Mouse (Mus musculus) C2C12 (cell line): ENCODE results near the gene Ccdc96. TPM values are rescaled to one million over a fixed set of nuclear protein-coding genes. Genes with fewer than 3 reads are reported as not detected.

Source experiments
- H3K27me3 ChIP-seq: one replicate; pipeline ENCODE4 v1.6.1; 2011; ENCODE audit not compliant: control insufficient read depth, insufficient read depth, insufficient read length
- H3K36me3 ChIP-seq: one replicate; pipeline ENCODE4 v1.6.1; 2011; ENCODE audit not compliant: control insufficient read depth, insufficient read depth
- H3K4me3 ChIP-seq: one replicate; pipeline ENCODE4 v1.5.1; 2011; ENCODE audit warnings: mild to moderate bottlenecking, control low read depth; ENCODE audit not compliant: poor library complexity, insufficient read depth, severe bottlenecking
- H3K79me2 ChIP-seq: one replicate; pipeline ENCODE4 v1.6.1; 2011; ENCODE audit not compliant: control insufficient read depth, insufficient read depth
- H3K79me3 ChIP-seq: one replicate; pipeline ENCODE4 v1.6.1; 2011; ENCODE audit warnings: low read depth, control low read depth
- H3ac ChIP-seq: one replicate; pipeline ENCODE3; 2011; ENCODE audit warnings: low read depth; ENCODE audit not compliant: control insufficient read depth, insufficient read length
- CEBPB ChIP-seq: IDR thresholded peaks from one replicate; pipeline ENCODE4 v1.6.1; 2011; ENCODE audit warnings: low read depth, mild to moderate bottlenecking, control low read depth, moderate library complexity
- CTCF ChIP-seq: IDR thresholded peaks from one replicate; pipeline ENCODE4 v1.5.1; 2011; ENCODE audit not compliant: control insufficient read depth, insufficient read depth, insufficient read length
- FOSL1 ChIP-seq: IDR thresholded peaks from one replicate; pipeline ENCODE4 v1.8.0; 2011; ENCODE audit warnings: mild to moderate bottlenecking, low read length; ENCODE audit not compliant: poor library complexity, insufficient read depth, severe bottlenecking
- MAX ChIP-seq: IDR thresholded peaks from one replicate; pipeline ENCODE4 v1.6.1; 2011; ENCODE audit warnings: mild to moderate bottlenecking, control low read depth
- MYOD1 ChIP-seq: IDR thresholded peaks from one replicate; pipeline ENCODE4 v1.6.1; 2011; ENCODE audit warnings: low read depth; ENCODE audit not compliant: control insufficient read depth, insufficient read length
- MYOG ChIP-seq: IDR thresholded peaks from one replicate; pipeline ENCODE4 v1.6.1; 2011; ENCODE audit not compliant: control insufficient read depth, insufficient read length; ENCODE audit errors: extremely low read depth
- USF1 ChIP-seq: IDR thresholded peaks from one replicate; pipeline ENCODE4 v1.6.1; 2011; ENCODE audit warnings: low read depth, mild to moderate bottlenecking, control low read depth, moderate library complexity
- polyA plus RNA-seq: library from polyadenylated mRNA; unstranded; fragments of >200 nt; fragmentation: generic; extraction: Trizol; gene quantifications from one replicate; pipeline ENCODE4 v1.2.1, GENCODE M21; 2012; ENCODE audit warnings: missing spikeins

Gene Ccdc96
- polyA plus RNA-seq, 1 experiment, result 0.42 TPM

DNA sequence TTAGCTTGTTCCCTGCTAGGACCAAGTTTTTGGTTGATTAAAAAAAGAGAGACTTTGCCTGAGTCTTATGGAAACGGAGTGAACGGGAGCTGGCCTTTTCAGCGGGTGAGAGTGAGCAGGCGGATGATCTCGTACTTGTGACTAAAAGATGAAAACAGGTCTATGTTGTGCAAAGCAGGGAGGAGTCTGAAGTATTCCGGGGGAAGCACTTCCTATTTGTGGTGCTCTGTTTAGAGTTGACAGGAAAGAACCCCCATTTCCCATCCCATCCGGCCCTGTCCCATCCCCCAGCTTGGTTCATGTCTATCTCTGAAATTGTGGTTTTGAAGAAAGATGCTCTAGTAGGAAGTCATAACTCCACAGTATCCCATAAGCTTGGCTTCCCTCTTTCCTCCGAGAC, 18.5 kb upstream of the Ccdc96 start:
- Histone ChIP-seq H3K4me3 (peak overlapping the region; percentile 97), H3K27me3 (no peaks in the 10 kb centered on the region), H3K36me3 (peaks cover 24% of the 10 kb centered on the region), H3K79me3 (peaks cover 40% of the 10 kb centered on the region), H3ac (peak overlapping the region; percentile 40), H3K79me2 (peaks cover 62% of the 10 kb centered on the region)
- TF ChIP-seq CTCF (no peak), MYOD1 (no peak), USF1 (no peak), CEBPB (no peak), MYOG (no peak), MAX (no peak), FOSL1 (no peak)

DNA sequence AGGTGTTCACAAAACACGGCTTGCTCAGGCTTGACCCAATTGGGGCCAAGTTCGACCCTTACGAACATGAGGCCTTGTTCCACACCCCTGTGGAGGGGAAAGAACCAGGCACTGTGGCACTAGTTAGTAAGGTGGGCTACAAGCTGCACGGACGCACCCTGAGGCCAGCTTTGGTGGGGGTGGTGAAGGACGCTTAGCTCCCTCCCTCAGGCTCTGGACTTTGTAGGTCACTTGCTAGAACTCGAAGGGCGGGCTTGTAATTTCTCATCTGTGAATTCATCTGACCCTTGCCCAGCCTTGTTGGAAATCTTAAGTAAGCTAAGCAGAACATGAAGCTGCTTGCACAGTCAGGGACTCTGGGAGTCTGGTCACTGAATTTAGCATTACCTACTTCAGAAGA, 13.2 kb upstream of the Ccdc96 start:
- Histone ChIP-seq H3K36me3 (peaks cover 65% of the 10 kb centered on the region), H3K4me3 (no peak overlapping the region), H3K79me3 (peaks cover 29% of the 10 kb centered on the region), H3K27me3 (no peaks in the 10 kb centered on the region), H3K79me2 (peaks cover 55% of the 10 kb centered on the region), H3ac (no peak overlapping the region)
- TF ChIP-seq CEBPB (no peak), CTCF (no peak), FOSL1 (no peak), MYOG (no peak), USF1 (no peak), MAX (no peak), MYOD1 (no peak)

- peaks cover 53% of the 10 kb centered on the region for H3K79me2 ChIP-seq
- H3K27me3 ChIP-seq, result no peaks in the 10 kb centered on the region
- H3K4me3 ChIP-seq, result no peak overlapping the region
- H3K79me3 ChIP-seq, result peaks cover 16% of the 10 kb centered on the region
- TF ChIP-seq MYOG (no peak), CTCF (no peak), MAX (no peak), FOSL1 (no peak), MYOD1 (no peak), USF1 (no peak), CEBPB (no peak)
- peaks cover 66% of the 10 kb centered on the region for H3K36me3 ChIP-seq
- no peak overlapping the region for H3ac ChIP-seq
These were observed 11.3 kb upstream of the Ccdc96 start for GRCm38 (mm10) chr5:36472876-36473655.

DNA sequence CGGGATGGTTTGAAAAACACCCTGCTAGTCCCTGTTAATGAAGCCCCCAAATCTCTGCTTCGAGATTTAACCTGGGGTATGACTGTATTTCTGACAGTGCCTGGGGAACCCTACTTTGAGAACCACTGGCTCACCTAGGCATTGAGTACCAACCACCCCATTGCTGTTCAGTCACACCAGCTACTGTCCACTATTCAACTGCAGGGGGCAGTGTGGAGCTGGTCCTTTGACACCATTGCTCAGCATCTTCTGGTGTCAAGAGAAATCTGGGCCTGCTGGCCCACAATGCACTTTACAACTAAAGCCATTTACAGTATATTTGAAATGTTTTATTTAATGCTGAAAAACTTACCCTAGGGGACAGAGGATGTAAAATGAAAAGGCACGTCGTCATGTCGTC, 10.1 kb upstream of the Ccdc96 start:
- Histone ChIP-seq H3K79me3 (peaks cover 14% of the 10 kb centered on the region), H3K4me3 (no peak overlapping the region), H3ac (no peak overlapping the region), H3K79me2 (peaks cover 53% of the 10 kb centered on the region), H3K27me3 (no peaks in the 10 kb centered on the region), H3K36me3 (peaks cover 62% of the 10 kb centered on the region)
- no peak for TF ChIP-seq CEBPB
- TF ChIP-seq MYOG, result no peak
- TF ChIP-seq USF1, result no peak
- peak; percentile 40 for TF ChIP-seq CTCF
- no peak for TF ChIP-seq MYOD1

- no peak overlapping the region for H3ac ChIP-seq
- TF ChIP-seq MYOG (no peak), MYOD1 (no peak), MAX (no peak), CTCF (no peak), FOSL1 (no peak), CEBPB (no peak), USF1 (no peak)
- H3K4me3 ChIP-seq, result no peak overlapping the region
- H3K79me3 ChIP-seq, result peaks cover 37% of the 10 kb centered on the region
- H3K36me3 ChIP-seq, result peaks cover 30% of the 10 kb centered on the region
- H3K79me2 ChIP-seq, result peaks cover 63% of the 10 kb centered on the region
- no peaks in the 10 kb centered on the region for H3K27me3 ChIP-seq
These were observed 6.9 kb upstream of the Ccdc96 start for GRCm38 (mm10) chr5:36477486-36477885.
